Mouse (Mus musculus) layer of hippocampus, postnatal 14 days (tissue): ENCODE data around the gene Plcb1. TPM values are rescaled to one million over a fixed set of nuclear protein-coding genes. Genes with fewer than 3 reads are reported as not detected.

Experiments used
- DNase-seq, 2 experiments: peaks; one replicate each; pipeline ENCODE4 v3.0.0; 2021 to 2022; ENCODE audit warnings: low spot score in 2 of 2, mixed read lengths in 1 of 2
- total RNA-seq, 2 experiments: library from RNA; stranded (reverse); gene quantifications; 2 replicates each; pipeline ENCODE4 v1.2.3; 2021

Plcb1 gene
- total RNA-seq, 2 experiments from 2014 or later = 123 to 129 TPM

- no peak for DNase-seq
Observed at GRCm38 (mm10) chr2:134836097-134836496, 50.2 kb downstream of the Plcb1 start.

GRCm38 (mm10) chr2:134838185-134838584 is 52.3 kb downstream of the Plcb1 start:
- DNase-seq = no peak

GRCm38 (mm10) chr2:134838888-134839287 is 53.0 kb downstream of the Plcb1 start:
- DNase-seq = no peak

GRCm38 (mm10) chr2:134842883-134843282 is 57.0 kb downstream of the Plcb1 start:
- DNase-seq = no peak

GRCm38 (mm10) chr2:134844391-134845238 is 58.7 kb downstream of the Plcb1 start:
- DNase-seq = no peak

GRCm38 (mm10) chr2:134845239-134845738 is 59.4 kb downstream of the Plcb1 start:
- no peak for DNase-seq

- DNase-seq = peak in 1 of 2 experiments; percentile 45
Observed at GRCm38 (mm10) chr2:134846555-134846954, 60.7 kb downstream of the Plcb1 start.

- DNase-seq = no peak
Observed at GRCm38 (mm10) chr2:134851189-134852171, 65.6 kb downstream of the Plcb1 start.

GRCm38 (mm10) chr2:134856239-134856638 is 70.4 kb downstream of the Plcb1 start:
- DNase-seq = no peak

- no peak for DNase-seq
Observed at GRCm38 (mm10) chr2:134856691-134857090, 70.8 kb downstream of the Plcb1 start.

- peak in 1 of 2 experiments; percentile 69 for DNase-seq
Observed at GRCm38 (mm10) chr2:134864985-134865645, 79.2 kb downstream of the Plcb1 start.

GRCm38 (mm10) chr2:134867381-134867780 is 81.5 kb downstream of the Plcb1 start:
- DNase-seq = no peak

- DNase-seq = no peak
Observed at GRCm38 (mm10) chr2:134871692-134872489, 86.0 kb downstream of the Plcb1 start.

- no peak for DNase-seq
Observed at GRCm38 (mm10) chr2:134872490-134872781, 86.6 kb downstream of the Plcb1 start.

GRCm38 (mm10) chr2:134877148-134877547 is 91.3 kb downstream of the Plcb1 start:
- DNase-seq = no peak

- DNase-seq = no peak
Observed at GRCm38 (mm10) chr2:134891207-134891606, 105.3 kb downstream of the Plcb1 start.

- DNase-seq = no peak
Observed at GRCm38 (mm10) chr2:134894776-134895175, 108.9 kb downstream of the Plcb1 start.

- no peak for DNase-seq
Observed at GRCm38 (mm10) chr2:134896196-134896595, 110.3 kb downstream of the Plcb1 start.

GRCm38 (mm10) chr2:134897083-134897482 is 111.2 kb downstream of the Plcb1 start:
- no peak for DNase-seq

GRCm38 (mm10) chr2:134901521-134901920 is 115.7 kb downstream of the Plcb1 start:
- no peak for DNase-seq
